Mouse (Mus musculus) ES-E14 (cell line): ENCODE measurements around the gene Gm20479. TPM values are rescaled to one million over a fixed set of nuclear protein-coding genes. Genes with fewer than 3 reads are reported as not detected.

Experiments
- DNase-seq: peaks from one replicate; pipeline ENCODE4 v3.0.0-alpha.2; 2013; ENCODE audit warnings: low read depth, low spot score
- H3K27ac ChIP-seq: 2 replicates; pipeline ENCODE4 v1.5.1; 2012; ENCODE audit warnings: low read depth, mild to moderate bottlenecking, low read length, moderate library complexity, mixed read lengths; ENCODE audit not compliant: poor library complexity, insufficient read depth, severe bottlenecking
- H3K36me3 ChIP-seq: 2 replicates; pipeline ENCODE4 v1.6.1; 2012; ENCODE audit warnings: mild to moderate bottlenecking, low read length, moderate library complexity, mixed read lengths; ENCODE audit not compliant: control insufficient read depth, poor library complexity, insufficient read depth, severe bottlenecking
- H3K4me1 ChIP-seq, 2 experiments: fragments of 150-350 bp in 1 of 2; sonication (generic) in 1 of 2; 2 replicates each; pipeline ENCODE4 v1.6.1; 2012; ENCODE audit warnings: low read length in 2 of 2, mild to moderate bottlenecking in 1 of 2, mixed read lengths in 1 of 2; ENCODE audit not compliant: control insufficient read depth in 2 of 2, insufficient read depth in 2 of 2, poor library complexity in 1 of 2
- H3K4me3 ChIP-seq, 2 experiments: fragments of 150-350 bp in 1 of 2; sonication (generic) in 1 of 2; 2 replicates each; pipeline ENCODE4 v1.5.1; 2012; ENCODE audit warnings: low read length in 2 of 2, low read depth in 1 of 2, mild to moderate bottlenecking in 1 of 2, mixed read lengths in 1 of 2; ENCODE audit not compliant: insufficient read depth in 1 of 2, poor library complexity in 1 of 2, severe bottlenecking in 1 of 2
- H3K9ac ChIP-seq: 2 replicates; pipeline ENCODE4 v1.6.1; 2012; ENCODE audit warnings: low read depth, mild to moderate bottlenecking, low read length, mixed read lengths; ENCODE audit not compliant: poor library complexity, insufficient read depth, severe bottlenecking
- H3K9me3 ChIP-seq: fragments of 150-350 bp; sonication (generic); 2 replicates; pipeline ENCODE4 v1.6.1; 2012; ENCODE audit warnings: low read depth, mild to moderate bottlenecking, low read length; ENCODE audit not compliant: control insufficient read depth, insufficient read depth
- CHD2 ChIP-seq: IDR thresholded peaks from 2 replicates; pipeline ENCODE4 v1.6.1; 2014; ENCODE audit warnings: mild to moderate bottlenecking, low read depth, low read length, inconsistent platforms
- HCFC1 ChIP-seq: IDR thresholded peaks from 2 replicates; pipeline ENCODE4 v1.6.1; 2012; ENCODE audit warnings: low read length, inconsistent platforms, borderline replicate concordance; ENCODE audit not compliant: insufficient read depth
- MAFK ChIP-seq: IDR thresholded peaks from 2 replicates; pipeline ENCODE4 v1.6.1; 2014; ENCODE audit warnings: mild to moderate bottlenecking, low read depth, low read length, inconsistent platforms; ENCODE audit not compliant: insufficient read depth
- ZC3H11A ChIP-seq: IDR thresholded peaks from 2 replicates; pipeline ENCODE4 v1.6.1; 2012; ENCODE audit warnings: low read depth, mild to moderate bottlenecking, inconsistent platforms, low read length, borderline replicate concordance
- ZNF384 ChIP-seq: IDR thresholded peaks from 2 replicates; pipeline ENCODE4 v1.6.1; 2012; ENCODE audit warnings: low read depth, low read length, inconsistent platforms
- in situ Hi-C, 2 experiments: fragments of 600-800 bp; cut with MboI; formaldehyde crosslinking; loops; one replicate each; pipeline ENCODE4 v1.15.1; 2025; ENCODE audit warnings: low sequenced_read_pairs in 2 of 2, inconsistent platforms in 1 of 2; ENCODE audit not compliant: unreplicated experiment in 2 of 2
- total RNA-seq: library from RNA; depleted of rRNA; stranded (reverse); fragments of 300-350 nt; gene quantifications from 2 replicates; pipeline ENCODE4 v1.2.3, GENCODE M21; 2012

Gm20479 gene
- total RNA-seq, 1 experiment, result 1.5 TPM

- H3K9ac ChIP-seq, result no peak overlapping the region
- no peak for DNase-seq
- no peak overlapping the region for H3K4me3 ChIP-seq
- in situ Hi-C loops, result no loop called here
- no peak for TF ChIP-seq CHD2
- no peak for TF ChIP-seq ZC3H11A
- TF ChIP-seq ZNF384, result no peak
- TF ChIP-seq HCFC1, result no peak
- no peak for TF ChIP-seq MAFK
- no peaks in the 10 kb centered on the region; the same call in 1 of the 2 replicates for H3K36me3 ChIP-seq
- peak overlapping the region; percentile 93 for H3K27ac ChIP-seq
- peaks cover 8 to 28% of the 10 kb centered on the region in 2 experiments; a peak in 3 of 4 replicates for H3K4me1 ChIP-seq
- H3K9me3 ChIP-seq, result no peaks in the 10 kb centered on the region
These were observed 24.3 kb upstream of the Gm20479 start for GRCm38 (mm10) chr7:27381560-27381959.

GRCm38 (mm10) chr7:27381009-27381408 lies 23.8 kb upstream of the Gm20479 start:
- no peak overlapping the region for H3K4me3 ChIP-seq
- in situ Hi-C loops, result no loop called here
- H3K36me3 ChIP-seq, result no peaks in the 10 kb centered on the region; the same call in 1 of the 2 replicates
- H3K27ac ChIP-seq, result peak overlapping the region; percentile 93; the same call in 1 of the 2 replicates
- no peak overlapping the region for H3K9ac ChIP-seq
- no peak for DNase-seq
- TF ChIP-seq MAFK (no peak), CHD2 (no peak), ZC3H11A (no peak), HCFC1 (no peak), ZNF384 (no peak)
- H3K4me1 ChIP-seq, result peaks cover 8 to 28% of the 10 kb centered on the region in 2 experiments; a peak in 3 of 4 replicates
- H3K9me3 ChIP-seq, result no peaks in the 10 kb centered on the region

- no peak for DNase-seq
- Histone ChIP-seq H3K4me3 (no peak overlapping the region), H3K36me3 (no peaks in the 10 kb centered on the region; the same call in 1 of the 2 replicates), H3K27ac (no peak overlapping the region), H3K4me1 (peaks cover 8 to 23% of the 10 kb centered on the region in 2 experiments; a peak in 3 of 4 replicates), H3K9ac (no peak overlapping the region), H3K9me3 (no peaks in the 10 kb centered on the region)
- TF ChIP-seq ZNF384 (no peak), MAFK (no peak), ZC3H11A (no peak), CHD2 (no peak)
- in situ Hi-C loops, result no loop called here
These were observed 22.6 kb upstream of the Gm20479 start for GRCm38 (mm10) chr7:27379836-27380235.

- Histone ChIP-seq H3K4me3 (no peak overlapping the region), H3K36me3 (no peaks in the 10 kb centered on the region; the same call in 1 of the 2 replicates), H3K9ac (peak overlapping the region; percentile 7; the same call in 1 of the 2 replicates), H3K9me3 (no peaks in the 10 kb centered on the region), H3K4me1 (peaks cover 4 to 18% of the 10 kb centered on the region in 2 experiments; a peak in 3 of 4 replicates), H3K27ac (no peak overlapping the region)
- TF ChIP-seq ZNF384 (no peak), MAFK (no peak), CHD2 (no peak), HCFC1 (no peak), ZC3H11A (no peak)
- in situ Hi-C loops, result no loop called here
- no peak for DNase-seq
These were observed 21.2 kb upstream of the Gm20479 start for GRCm38 (mm10) chr7:27378431-27378830.

GRCm38 (mm10) chr7:27375274-27375673 lies 18.1 kb upstream of the Gm20479 start:
- H3K27ac ChIP-seq, result no peak overlapping the region
- H3K9ac ChIP-seq, result peak overlapping the region; percentile 24
- no peak for DNase-seq
- H3K36me3 ChIP-seq, result no peaks in the 10 kb centered on the region; the same call in 1 of the 2 replicates
- H3K4me1 ChIP-seq, result peaks cover 0 to 6% of the 10 kb centered on the region in 2 experiments; a peak in 1 of 4 replicates
- TF ChIP-seq HCFC1, result no peak
- peak overlapping the region; percentile 38 to 46; a peak in 3 of 4 replicates for H3K4me3 ChIP-seq
- in situ Hi-C loops, result no loop called here
- H3K9me3 ChIP-seq, result no peaks in the 10 kb centered on the region
